Mouse (Mus musculus) left cerebral cortex, postnatal 10 days (tissue): ENCODE measurements around the gene Gm8334. TPM values are rescaled to one million over a fixed set of nuclear protein-coding genes. Genes with fewer than 3 reads are reported as not detected.
"Not testable (repeated sequence)": the region's sequence is repeated elsewhere in the genome, so short reads cannot be mapped to it uniquely, and the experiment has no call there.

Experiments used
- DNase-seq, 2 experiments: peaks; one replicate each; pipeline ENCODE4 v3.0.0; 2021 to 2022; ENCODE audit warnings: low spot score in 2 of 2, mixed read lengths in 1 of 2; ENCODE audit errors: extremely low spot score in 1 of 2
- intact Hi-C: fragments of 180-260 bp; cut with DNase I; formaldehyde crosslinking; loops from one replicate; pipeline ENCODE4 v1.15.1; 2025
- total RNA-seq, 2 experiments: library from RNA; stranded (reverse); gene quantifications; 2 replicates each; pipeline ENCODE4 v1.2.3; 2021

The Gm8334 gene
- not detected for total RNA-seq

- intact Hi-C loops, DNase-seq: not testable (repeated sequence)
Observed at GRCm38 (mm10) chrX:148615053-148615452, at the start of gene Gm8334. Gene Gm8334 (minus strand): TSS chrX:148615153.

DNA sequence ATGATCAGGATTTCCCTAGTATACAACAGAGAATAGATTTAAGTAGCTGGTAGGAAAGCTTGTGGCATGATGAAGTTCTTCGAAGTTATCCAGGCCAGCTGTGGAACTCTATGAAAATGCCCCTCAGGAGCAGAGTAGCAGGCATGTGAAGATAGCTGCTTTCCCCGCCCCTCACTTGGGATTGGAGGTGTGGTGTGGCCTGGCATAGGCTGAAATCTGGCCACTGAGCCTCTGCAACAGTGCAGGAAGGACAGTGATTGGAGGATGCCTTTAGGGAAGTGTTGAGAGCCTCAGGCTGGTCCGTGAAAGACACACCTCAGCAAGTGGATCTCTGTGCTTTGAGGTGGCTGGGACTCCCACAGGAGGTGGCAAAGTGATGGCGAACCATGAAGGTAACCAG, 48.3 kb upstream of the Gm8334 start, which contains the start of gene Gm15127:
TSS of gene Gm15127 (plus strand) at position 301 of the 400 bp plus-strand sequence.
- intact Hi-C loops, DNase-seq: not testable (repeated sequence)

Other genes with a start within 250 kb of the Gm8334 start
- not detected for gene Gm15114, start 126.2 kb downstream of the Gm8334 start, total RNA-seq
- not detected for gene Gm15127, start 48.4 kb upstream of the Gm8334 start, total RNA-seq
- gene Luzp4, start 242.5 kb upstream of the Gm8334 start, total RNA-seq = not detected